Mouse (Mus musculus) erythroid progenitor cell, adult 5-6 weeks (primary cell): ENCODE data around the gene Ube2k. TPM values are rescaled to one million over a fixed set of nuclear protein-coding genes. Genes with fewer than 3 reads are reported as not detected.

Experiments used
- ATAC-seq: replicated peaks from 2 replicates; pipeline ENCODE4 v1.8.0; 2016; ENCODE audit warnings: moderate number of reproducible peaks, mild to moderate bottlenecking, moderate TSS enrichment, inconsistent platforms; ENCODE audit not compliant: poor library complexity, low FRiP score, severe bottlenecking
- total RNA-seq, 2 experiments: library from RNA; stranded (forward) in 1 of 2; stranded (reverse) in 1 of 2; fragments of 150-400 nt in 1 of 2; fragments of 186-747, 209-891 nt in 1 of 2; gene quantifications; 2 replicates each; pipeline versions ENCODE4 v1.2.3 to v1.2.4; 2015 to 2017; ENCODE audit warnings: low replicate concordance in 2 of 2

The Ube2k gene
- total RNA-seq (2015; ENCODE audit: low replicate concordance) (79.6 and 94.1 TPM in 2 replicates), total RNA-seq (2017; ENCODE audit: low replicate concordance) (34.3 and 37.0 TPM in 2 replicates)

DNA sequence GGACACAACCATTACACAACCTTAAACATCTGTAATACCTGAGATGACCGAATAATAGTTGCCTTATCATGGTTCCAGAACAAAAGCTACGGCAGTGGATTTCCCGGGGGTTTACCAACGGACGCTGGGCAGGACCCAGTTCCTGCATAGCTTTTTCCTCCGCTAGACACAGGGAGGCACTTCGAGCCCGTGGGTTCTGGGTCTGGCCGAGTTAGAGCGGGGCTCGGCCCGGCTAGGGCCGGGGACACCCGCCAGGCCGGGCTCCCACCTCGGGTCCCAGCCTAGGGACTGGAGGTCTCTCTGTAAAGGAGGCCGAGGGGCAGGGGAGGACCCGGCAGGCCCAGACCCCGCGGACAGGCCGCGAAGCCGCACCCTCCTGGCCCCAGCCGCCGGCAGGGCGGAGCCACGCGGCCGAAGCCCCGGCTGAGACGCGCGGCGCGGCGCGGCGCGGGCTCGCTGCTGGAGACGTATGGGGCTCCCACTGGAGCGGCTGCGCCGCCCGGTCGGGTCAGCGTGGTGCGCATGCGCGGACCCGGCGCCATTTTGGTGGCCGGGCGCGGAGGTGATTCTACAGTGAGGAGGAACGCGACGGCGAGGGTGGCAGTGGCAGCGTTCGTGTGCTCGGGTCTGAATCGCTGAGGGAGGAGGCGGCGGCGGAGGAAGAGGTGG lies at the start of gene Ube2k, which contains the start of gene Smim14:
Gene Ube2k (plus strand): TSS at position 483 of the 669 bp plus-strand sequence.
Gene Smim14 (minus strand): TSS at position 434 of the 669 bp plus-strand sequence.
- peak; percentile 85 for ATAC-seq

DNA sequence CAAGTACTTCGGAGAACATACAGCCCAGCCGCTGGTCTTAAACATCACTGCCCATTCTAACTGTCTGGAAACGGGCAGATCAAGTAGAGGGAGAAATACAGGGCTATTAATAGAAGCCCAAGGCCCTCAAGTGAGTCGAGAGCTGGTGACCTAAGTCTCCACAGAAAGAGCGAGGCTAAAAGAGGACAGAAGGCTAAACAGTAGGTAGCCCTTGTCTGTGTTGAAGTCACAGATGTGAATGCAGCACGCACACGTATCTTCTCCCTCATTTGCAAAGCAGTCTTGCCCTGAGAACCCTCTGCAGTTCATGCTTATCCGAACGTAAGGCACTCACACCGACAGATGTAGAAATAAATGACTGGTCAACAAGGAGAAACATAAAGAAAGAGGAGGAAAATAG lies 49.7 kb upstream of the Ube2k start:
- no peak for ATAC-seq

GRCm38 (mm10) chr5:65488725-65489124 lies 48.3 kb upstream of the Ube2k start:
- no peak for ATAC-seq

DNA sequence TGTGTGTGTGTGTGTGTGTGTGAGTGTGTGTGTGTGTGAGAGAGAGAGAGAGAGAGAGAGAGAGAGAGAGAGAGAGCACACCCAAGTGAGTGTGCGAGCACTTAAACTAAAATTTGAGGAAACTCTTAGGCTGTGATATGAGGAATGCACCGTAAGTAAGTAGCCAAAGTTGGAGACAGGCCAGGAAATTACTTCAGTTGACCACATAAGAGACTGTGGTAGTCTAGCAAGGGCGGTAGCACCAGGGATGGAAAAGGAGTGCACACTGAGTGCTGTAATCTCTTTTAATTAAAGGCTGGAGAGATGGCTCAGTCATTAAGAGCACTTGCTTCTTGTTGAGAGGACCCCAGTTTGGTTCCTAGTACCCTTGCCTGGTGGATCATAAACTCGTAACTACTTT lies 47.2 kb upstream of the Ube2k start:
- ATAC-seq = no peak

DNA sequence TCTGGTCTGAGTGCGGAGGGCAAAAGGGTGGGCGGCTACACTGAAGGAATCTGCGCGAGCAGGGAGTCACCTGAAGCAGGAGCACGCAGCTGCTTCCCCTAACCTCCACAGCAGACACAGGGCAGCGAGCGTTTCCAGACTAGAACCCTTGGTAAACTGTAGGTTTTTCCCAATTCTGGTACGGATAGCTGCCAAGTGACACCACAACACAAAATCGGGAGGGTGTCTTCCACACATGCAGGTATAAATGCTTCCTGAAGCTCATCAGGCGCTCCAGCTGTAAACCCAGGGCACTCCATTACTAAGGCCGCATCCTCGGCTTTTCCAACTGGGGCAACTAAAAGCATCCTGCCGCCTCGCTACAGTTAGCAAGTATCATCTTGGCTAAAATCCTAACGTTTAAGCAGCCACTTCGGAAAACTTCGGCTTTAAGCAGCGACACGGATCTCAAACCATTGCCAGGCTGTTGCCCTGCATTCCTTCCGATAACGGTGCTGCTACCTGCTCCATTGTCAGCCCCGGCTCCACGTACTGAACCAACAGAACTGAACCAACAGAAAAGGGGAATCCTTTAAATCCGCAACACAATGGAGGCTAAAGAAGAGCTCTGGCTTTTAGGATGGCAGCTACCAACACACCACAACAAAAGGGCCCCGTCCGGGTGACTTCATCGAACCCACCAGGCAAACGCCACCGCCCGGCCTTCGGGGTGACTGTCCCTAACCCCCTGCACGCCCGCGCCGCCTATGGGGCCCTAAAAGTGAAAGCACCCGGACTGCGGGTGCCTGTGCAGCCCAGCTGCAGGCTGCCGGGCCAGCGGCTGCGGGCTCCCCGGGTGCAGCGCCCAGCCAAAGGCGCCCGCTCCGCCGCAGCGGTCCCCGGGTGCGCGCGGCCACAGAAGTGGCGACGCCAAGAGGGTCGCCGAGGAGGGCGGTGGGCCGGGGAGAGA lies 45.0 kb upstream of the Ube2k start:
- ATAC-seq = peak; percentile 82

DNA sequence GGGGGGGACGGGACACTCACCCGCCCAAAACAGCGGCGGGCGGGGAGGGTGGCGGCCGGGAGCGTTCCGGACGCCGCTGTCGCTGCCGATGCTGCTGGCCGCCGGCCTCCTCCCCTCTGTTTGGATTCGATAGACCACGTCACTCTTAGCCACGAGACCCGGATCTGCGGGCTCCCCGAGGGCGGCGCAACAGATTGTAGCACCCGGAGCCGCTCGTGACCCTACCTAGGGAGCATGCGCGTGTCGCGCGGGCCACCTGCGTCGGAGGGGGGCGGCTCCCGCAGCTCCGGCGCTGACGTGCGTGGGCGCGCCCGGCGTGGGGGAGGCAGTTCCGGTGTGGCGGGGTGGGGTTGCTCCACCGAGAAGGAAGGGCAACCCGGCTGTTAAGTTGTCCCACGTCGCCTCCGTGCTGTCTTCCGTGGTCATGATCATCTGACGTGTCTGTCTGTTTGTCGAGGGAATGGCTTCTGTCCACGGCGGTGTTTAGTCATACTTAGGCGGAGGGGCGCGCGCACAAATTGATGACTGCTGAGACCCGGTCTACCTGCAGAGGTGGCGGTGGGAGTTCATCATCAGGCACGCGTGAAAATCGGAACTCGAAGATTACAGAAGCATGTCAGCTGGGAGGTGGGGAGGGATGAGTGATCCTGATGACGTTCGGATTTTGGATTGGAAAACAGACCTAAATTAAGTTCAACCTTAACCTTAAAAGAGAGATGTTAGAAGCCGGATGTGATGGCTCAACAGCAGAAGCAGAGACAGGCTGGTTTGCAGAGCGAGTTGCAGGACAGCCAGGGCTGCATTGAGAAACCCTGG lies 44.1 kb upstream of the Ube2k start, which contains the start of gene Gm43552:
Gene Gm43552 (minus strand): TSS at position 118 of the 816 bp plus-strand sequence.
- peak; percentile 94 for ATAC-seq

GRCm38 (mm10) chr5:65500231-65500630 lies 36.8 kb upstream of the Ube2k start:
- no peak for ATAC-seq

DNA sequence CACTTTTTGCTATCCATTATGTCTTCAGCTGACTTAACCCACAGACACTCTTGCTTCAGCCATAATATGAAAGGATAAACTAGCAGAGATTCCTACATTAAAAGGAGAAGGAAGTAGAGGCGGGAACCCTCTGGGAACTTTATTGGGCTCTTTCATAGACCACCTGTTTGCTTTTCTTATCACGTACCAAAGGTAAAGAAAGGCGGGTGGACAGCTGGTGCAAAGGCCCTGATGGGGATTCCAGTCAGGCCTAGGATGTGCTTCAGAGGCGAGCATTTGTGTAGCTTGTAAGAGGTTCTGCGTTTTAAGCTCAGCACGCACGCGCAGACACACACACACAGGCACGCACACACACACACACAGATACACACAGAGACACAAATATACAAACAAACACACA lies 35.6 kb upstream of the Ube2k start:
- no peak for ATAC-seq

GRCm38 (mm10) chr5:65505786-65506185 lies 31.2 kb upstream of the Ube2k start:
- no peak; the same call in 1 of the 2 replicates for ATAC-seq

- ATAC-seq = no peak
Measured at GRCm38 (mm10) chr5:65508395-65508794, 28.6 kb upstream of the Ube2k start.

- no peak for ATAC-seq
Measured at GRCm38 (mm10) chr5:65513506-65513905, 23.5 kb upstream of the Ube2k start.

GRCm38 (mm10) chr5:65514635-65515278 lies 22.3 kb upstream of the Ube2k start:
- ATAC-seq = no peak

DNA sequence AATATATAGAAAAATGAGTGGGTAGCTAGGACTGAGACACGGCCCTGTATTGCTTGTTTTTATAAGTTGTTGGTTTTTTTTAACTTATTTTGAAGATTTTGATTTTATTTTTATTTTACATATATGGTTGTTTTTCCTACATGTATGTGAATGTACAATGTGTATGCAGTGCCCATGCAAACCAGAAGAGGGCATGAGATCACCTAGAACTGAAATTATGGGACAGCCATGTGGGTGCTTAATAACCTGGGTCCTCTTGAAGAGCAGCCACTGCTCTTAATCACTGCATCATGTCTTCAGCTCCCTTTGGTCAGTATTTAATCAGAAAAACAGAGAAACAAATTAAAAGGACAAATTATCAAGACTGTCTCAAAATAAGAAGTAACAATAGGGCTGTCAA lies 15.2 kb upstream of the Ube2k start:
- ATAC-seq = peak; percentile 63; the same call in 1 of the 2 replicates

DNA sequence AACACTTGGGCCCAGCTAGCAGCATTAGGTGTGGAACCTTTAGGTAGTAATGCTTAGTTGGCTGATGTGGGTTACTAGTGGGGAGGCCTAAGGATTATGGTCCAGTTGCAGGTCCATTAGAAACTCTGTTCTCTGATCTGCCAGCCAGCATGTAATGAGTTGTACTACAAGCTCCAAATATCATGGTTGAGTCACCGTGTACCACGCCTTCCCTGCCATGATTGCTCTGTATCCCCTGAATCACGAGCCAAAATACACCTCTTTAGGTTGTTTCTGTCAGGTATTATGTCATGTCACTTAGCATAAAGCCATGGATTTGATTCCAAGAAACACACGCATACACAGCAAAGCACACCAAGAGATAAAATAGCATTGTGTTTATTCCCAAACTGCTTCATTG lies 12.2 kb upstream of the Ube2k start:
- ATAC-seq = no peak

DNA sequence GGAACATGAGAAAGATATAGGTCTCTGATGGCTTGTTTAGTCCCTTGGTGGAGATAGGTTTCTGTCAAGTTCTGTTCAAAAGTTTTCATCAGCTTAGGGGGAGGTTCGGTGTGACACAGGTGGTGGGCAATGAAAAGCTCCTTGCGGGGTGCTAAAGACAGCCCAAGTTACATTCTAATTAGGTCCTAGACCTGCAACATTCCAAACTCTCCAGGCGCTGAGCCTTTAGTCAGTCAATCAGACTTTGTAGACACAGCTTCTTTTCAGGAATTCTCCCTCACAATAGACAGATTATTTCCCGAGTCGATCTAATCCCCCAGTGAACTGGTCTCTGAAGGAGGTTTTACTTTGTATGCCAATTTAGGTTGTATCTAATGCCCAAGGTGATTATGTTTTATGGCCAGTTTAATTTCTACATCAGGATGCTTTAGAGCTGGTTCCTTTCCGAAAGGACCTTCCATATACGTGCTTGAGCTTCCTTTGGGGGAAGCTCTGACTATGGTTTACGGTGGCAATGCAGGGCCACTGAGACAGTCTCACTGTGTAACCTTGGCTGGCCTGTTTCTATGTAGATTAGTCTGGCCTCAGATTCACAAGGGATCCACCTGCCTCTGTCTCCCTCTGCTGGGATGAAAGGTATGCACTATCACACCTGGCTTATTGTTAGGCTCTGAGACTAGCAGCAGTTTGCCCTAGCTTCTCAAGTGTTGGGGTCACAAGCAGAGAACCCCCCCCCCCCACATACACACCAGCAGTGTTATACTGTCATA lies 11.2 kb upstream of the Ube2k start:
- no peak for ATAC-seq

DNA sequence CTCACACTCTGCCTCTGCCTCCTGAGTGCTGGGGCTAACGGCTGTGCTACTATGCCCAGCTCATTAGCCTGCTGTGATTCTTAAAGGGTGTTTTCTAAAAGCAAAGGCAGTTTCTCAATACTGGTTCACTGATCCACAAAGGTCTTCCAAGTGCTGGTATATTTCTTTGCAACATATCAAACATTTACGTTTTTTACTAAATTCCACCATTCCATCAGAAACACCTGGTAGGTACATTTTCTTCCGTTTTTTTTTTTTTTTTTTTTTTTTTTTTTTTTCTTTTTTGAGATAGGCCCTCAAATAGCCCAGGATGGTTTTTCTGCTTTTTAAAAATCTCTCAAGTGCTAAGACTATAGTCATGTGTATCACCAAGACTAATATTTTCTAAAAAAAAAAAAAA lies 5.8 kb upstream of the Ube2k start:
- ATAC-seq = no peak

DNA sequence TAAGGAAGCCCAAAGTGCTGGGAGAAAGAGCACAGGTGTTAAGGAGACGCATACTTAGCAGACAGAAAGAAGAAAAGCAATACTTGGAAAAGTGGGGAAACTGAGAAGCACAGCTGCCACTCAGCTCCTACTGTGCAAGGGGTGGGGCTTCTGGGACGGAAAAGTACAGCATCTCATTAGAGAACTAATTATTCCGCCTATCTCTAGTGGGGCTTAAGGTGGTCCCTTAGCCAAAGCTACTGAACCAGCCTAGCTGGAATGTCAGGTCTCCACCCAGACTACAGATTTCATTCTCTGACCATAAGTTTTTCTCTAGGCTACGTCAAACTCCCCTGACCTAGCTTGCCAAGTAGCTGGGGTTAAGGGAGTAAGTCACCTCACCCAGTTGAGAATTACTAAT lies 2.5 kb upstream of the Ube2k start:
- no peak for ATAC-seq

DNA sequence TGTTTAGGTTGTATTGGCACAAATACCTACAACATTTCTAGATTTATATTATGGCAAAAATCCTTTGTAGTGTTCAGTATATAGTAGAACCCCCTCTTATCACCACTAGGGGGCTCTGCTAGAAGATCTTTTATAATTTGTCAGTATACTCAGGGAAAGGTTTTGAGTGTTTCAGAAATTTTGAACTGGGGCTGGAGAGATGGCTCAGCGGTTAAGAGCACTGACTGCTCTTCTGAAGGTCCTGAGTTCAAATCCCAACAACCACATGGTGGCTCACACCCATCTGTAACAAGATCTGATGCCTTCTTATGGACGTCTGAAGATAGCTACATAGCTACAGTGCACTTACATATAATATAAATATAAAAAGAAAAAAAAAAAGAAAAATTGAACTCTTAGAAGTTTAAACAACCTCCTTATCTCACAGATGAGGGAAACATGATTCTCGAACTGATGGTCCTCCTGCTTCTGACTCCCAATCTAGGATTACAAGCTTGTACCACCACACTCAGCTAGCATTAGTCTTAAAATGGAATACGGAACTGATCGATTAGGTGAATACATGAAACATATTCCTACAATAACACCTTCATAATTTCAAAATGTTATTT lies 1.5 kb upstream of the Ube2k start:
- peak; percentile 35; the same call in 1 of the 2 replicates for ATAC-seq
